Mouse (Mus musculus): ENCODE measurements at regions not wholly inside any gene's neighbourhood (a gene's known extent, or its start where the extent isn't known, plus 50 kb on each side); places are given as distances from the start of the nearest gene placed in this dataset.
A peak's percentile ranks its signal among the peaks of the same experiment; 100 is the strongest.

GRCm38 (mm10) chr5:35198468-35198867 is 79.7 kb upstream of the Adra2c start:
- H3K27me3 ChIP-seq (replicated peaks; ENCODE audit: control insufficient read depth, insufficient read depth, low read length) = no peaks in the 10 kb centered on the region
- no peak overlapping the region for H3K4me3 ChIP-seq (ENCODE audit: low read depth, low read length)
- H3K9ac ChIP-seq (ENCODE audit: low read depth, low read length) = no peak overlapping the region
- no peaks in the 10 kb centered on the region for H3K4me1 ChIP-seq (replicated peaks; ENCODE audit: control insufficient read depth, insufficient read depth, low read length)
- no peak for TF ChIP-seq CTCF (IDR thresholded peaks at IDR 0.05; ENCODE audit: low read depth)
- no peak overlapping the region for H3K27ac ChIP-seq (ENCODE audit: low read depth, low read length)
- WGBS = 55% methylated on average over 5 of the region's 5 CpGs
- no peak overlapping the region for H3K4me2 ChIP-seq (replicated peaks; ENCODE audit: low read depth)
- H3K36me3 ChIP-seq (ENCODE audit: control insufficient read depth, insufficient read depth) = no peaks in the 10 kb centered on the region
- H3K9me3 ChIP-seq (ENCODE audit: control insufficient read depth) = no peaks in the 10 kb centered on the region
- no peak for ATAC-seq

- no peaks in the 10 kb centered on the region for H3K4me1 ChIP-seq (replicated peaks; ENCODE audit: control insufficient read depth, insufficient read depth, low read length)
- no peak overlapping the region for H3K4me2 ChIP-seq (replicated peaks; ENCODE audit: low read depth)
- H3K36me3 ChIP-seq (ENCODE audit: control insufficient read depth, insufficient read depth) = no peaks in the 10 kb centered on the region
- WGBS = 63% methylated on average over 12 of the region's 12 CpGs
- no peaks in the 10 kb centered on the region for H3K27me3 ChIP-seq (replicated peaks; ENCODE audit: control insufficient read depth, insufficient read depth, low read length)
- no peak overlapping the region for H3K9ac ChIP-seq (ENCODE audit: low read depth, low read length)
- H3K9me3 ChIP-seq (ENCODE audit: control insufficient read depth) = no peaks in the 10 kb centered on the region
- H3K27ac ChIP-seq (ENCODE audit: low read depth, low read length) = no peak overlapping the region
- no peak for ATAC-seq
- TF ChIP-seq CTCF (IDR thresholded peaks at IDR 0.05; ENCODE audit: low read depth) = no peak
- no peak overlapping the region for H3K4me3 ChIP-seq (ENCODE audit: low read depth, low read length)
Measured at GRCm38 (mm10) chr5:35189113-35189797, 83.7 kb upstream of the Lrpap1 start.

- WGBS = 55% methylated on average over 3 of the region's 3 CpGs
- no peak overlapping the region for H3K27ac ChIP-seq (ENCODE audit: low read depth, low read length)
- H3K27me3 ChIP-seq (replicated peaks; ENCODE audit: control insufficient read depth, insufficient read depth, low read length) = no peaks in the 10 kb centered on the region
- no peak overlapping the region for H3K4me2 ChIP-seq (replicated peaks; ENCODE audit: low read depth)
- TF ChIP-seq CTCF (IDR thresholded peaks at IDR 0.05; ENCODE audit: low read depth) = no peak
- no peaks in the 10 kb centered on the region for H3K36me3 ChIP-seq (ENCODE audit: control insufficient read depth, insufficient read depth)
- H3K9me3 ChIP-seq (ENCODE audit: control insufficient read depth) = no peaks in the 10 kb centered on the region
- H3K9ac ChIP-seq (ENCODE audit: low read depth, low read length) = no peak overlapping the region
- no peaks in the 10 kb centered on the region for H3K4me1 ChIP-seq (replicated peaks; ENCODE audit: control insufficient read depth, insufficient read depth, low read length)
- no peak overlapping the region for H3K4me3 ChIP-seq (ENCODE audit: low read depth, low read length)
- ATAC-seq = no peak
Measured at GRCm38 (mm10) chr5:35185826-35186225, 80.3 kb upstream of the Lrpap1 start.

- Histone ChIP-seq H3K9ac (ENCODE audit: low read depth, low read length) (no peak overlapping the region), H3K36me3 (ENCODE audit: control insufficient read depth, insufficient read depth) (no peaks in the 10 kb centered on the region), H3K4me1 (replicated peaks; ENCODE audit: control insufficient read depth, insufficient read depth, low read length) (no peaks in the 10 kb centered on the region), H3K27me3 (replicated peaks; ENCODE audit: control insufficient read depth, insufficient read depth, low read length) (no peaks in the 10 kb centered on the region), H3K27ac (ENCODE audit: low read depth, low read length) (no peak overlapping the region), H3K9me3 (ENCODE audit: control insufficient read depth) (no peaks in the 10 kb centered on the region), H3K4me2 (replicated peaks; ENCODE audit: low read depth) (no peak overlapping the region), H3K4me3 (ENCODE audit: low read depth, low read length) (no peak overlapping the region)
- no peak for TF ChIP-seq CTCF (IDR thresholded peaks at IDR 0.05; ENCODE audit: low read depth)
- no peak for ATAC-seq
Measured at GRCm38 (mm10) chr5:35185289-35185688, 79.7 kb upstream of the Lrpap1 start.

GRCm38 (mm10) chr5:35183418-35183817 is 77.9 kb upstream of the Lrpap1 start:
- H3K4me1 ChIP-seq (replicated peaks; ENCODE audit: control insufficient read depth, insufficient read depth, low read length) = no peaks in the 10 kb centered on the region
- no peak overlapping the region for H3K9ac ChIP-seq (ENCODE audit: low read depth, low read length)
- 72% methylated on average over 7 of the region's 7 CpGs for WGBS
- no peaks in the 10 kb centered on the region for H3K27me3 ChIP-seq (replicated peaks; ENCODE audit: control insufficient read depth, insufficient read depth, low read length)
- H3K27ac ChIP-seq (ENCODE audit: low read depth, low read length) = no peak overlapping the region
- no peaks in the 10 kb centered on the region for H3K9me3 ChIP-seq (ENCODE audit: control insufficient read depth)
- no peak for TF ChIP-seq CTCF (IDR thresholded peaks at IDR 0.05; ENCODE audit: low read depth)
- H3K4me2 ChIP-seq (replicated peaks; ENCODE audit: low read depth) = no peak overlapping the region
- ATAC-seq = no peak
- H3K36me3 ChIP-seq (ENCODE audit: control insufficient read depth, insufficient read depth) = no peaks in the 10 kb centered on the region
- no peak overlapping the region for H3K4me3 ChIP-seq (ENCODE audit: low read depth, low read length)

GRCm38 (mm10) chr5:35177332-35177731 is 71.8 kb upstream of the Lrpap1 start:
- ATAC-seq = no peak
- WGBS = 63% methylated on average over 4 of the region's 4 CpGs
- Histone ChIP-seq H3K4me2 (replicated peaks; ENCODE audit: low read depth) (no peak overlapping the region), H3K4me3 (ENCODE audit: low read depth, low read length) (no peak overlapping the region), H3K9ac (ENCODE audit: low read depth, low read length) (no peak overlapping the region), H3K27me3 (replicated peaks; ENCODE audit: control insufficient read depth, insufficient read depth, low read length) (no peaks in the 10 kb centered on the region), H3K4me1 (replicated peaks; ENCODE audit: control insufficient read depth, insufficient read depth, low read length) (no peaks in the 10 kb centered on the region), H3K27ac (ENCODE audit: low read depth, low read length) (no peak overlapping the region), H3K36me3 (ENCODE audit: control insufficient read depth, insufficient read depth) (no peaks in the 10 kb centered on the region), H3K9me3 (ENCODE audit: control insufficient read depth) (no peaks in the 10 kb centered on the region)
- peak; percentile 58 for TF ChIP-seq CTCF (IDR thresholded peaks at IDR 0.05; ENCODE audit: low read depth)

Measured in intestine, postnatal 0 days (tissue).